Mouse (Mus musculus) cerebellum, postnatal 10 days (tissue): ENCODE measurements around the gene Jade3.
"Not testable (repeated sequence)": the region's sequence is repeated elsewhere in the genome, so short reads cannot be mapped to it uniquely, and the experiment has no call there.

Source experiments
- DNase-seq, 2 experiments: peaks; one replicate each; pipeline ENCODE4 v3.0.0; 2021; ENCODE audit warnings: mixed read lengths in 2 of 2

The Jade3 gene

DNA sequence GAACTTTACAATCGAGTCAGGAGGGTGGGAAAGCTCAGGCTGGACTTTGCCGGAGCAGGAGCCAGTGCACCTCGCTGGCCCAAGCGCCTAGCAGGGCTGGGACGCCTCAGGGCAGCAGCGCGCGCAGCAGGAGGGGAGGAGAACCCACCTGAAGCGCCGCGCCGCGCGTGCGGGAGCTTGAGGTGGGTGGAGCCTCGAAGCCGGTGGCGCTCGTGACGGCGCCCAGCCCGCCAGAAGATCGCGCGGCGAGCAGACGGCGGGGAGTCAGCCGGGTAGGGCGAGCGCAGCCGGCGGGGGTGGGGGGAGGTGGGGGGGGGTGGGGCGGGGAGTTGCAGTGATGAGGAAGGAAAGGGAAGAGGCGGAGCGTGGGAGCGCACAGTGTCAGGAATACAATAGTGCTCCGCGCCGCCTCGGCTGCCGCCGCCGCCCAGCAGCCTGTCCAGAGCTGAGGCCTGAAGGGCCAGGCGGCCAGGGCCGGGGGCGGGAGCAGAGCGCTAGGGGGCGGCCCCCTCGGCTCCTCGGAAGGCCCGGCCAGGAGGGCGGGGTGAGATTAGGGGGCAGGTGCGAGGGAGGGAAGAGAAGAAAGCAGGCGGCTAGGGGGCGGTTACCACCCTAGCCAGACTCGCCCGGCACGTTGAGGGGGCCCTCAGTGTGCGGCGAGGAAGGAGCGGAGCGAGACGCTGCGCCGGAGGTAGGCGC is at the start of gene Jade3:
Gene Jade3 (plus strand): TSS at position 549 of the 699 bp plus-strand sequence.
- peak; percentile 68 to 80 for DNase-seq

DNA sequence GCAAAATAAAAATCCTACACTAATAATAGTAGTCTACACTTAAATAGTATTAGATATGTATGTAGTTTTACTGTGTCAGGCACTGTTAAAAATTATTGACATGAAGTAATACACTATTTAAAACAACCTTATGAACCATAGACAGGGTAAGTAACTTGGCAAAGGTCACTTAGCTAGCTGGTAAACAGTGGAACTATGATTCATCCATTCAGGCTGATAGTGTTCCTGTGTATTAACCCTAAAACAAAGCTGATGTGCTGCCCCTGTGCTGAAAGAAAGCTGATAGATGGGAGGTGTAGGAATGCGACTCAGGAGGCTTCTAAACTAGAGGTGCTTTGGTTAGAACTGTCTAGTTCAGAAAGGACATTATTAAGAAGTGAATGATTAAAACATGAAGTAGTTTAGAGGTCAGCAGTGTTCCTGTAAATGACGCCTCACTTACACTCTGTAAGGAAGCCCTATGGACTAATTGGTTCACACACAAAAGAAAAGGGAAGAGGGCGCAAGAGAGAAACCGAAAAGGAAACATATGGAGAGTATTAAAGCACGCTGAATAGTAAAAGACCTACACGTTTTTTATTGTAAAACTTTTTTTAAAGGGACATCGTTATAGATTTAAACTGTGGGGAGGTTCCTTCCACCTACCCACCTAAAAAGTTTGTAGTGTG is 46.0 kb upstream of the Jade3 start:
- no peak for DNase-seq

DNA sequence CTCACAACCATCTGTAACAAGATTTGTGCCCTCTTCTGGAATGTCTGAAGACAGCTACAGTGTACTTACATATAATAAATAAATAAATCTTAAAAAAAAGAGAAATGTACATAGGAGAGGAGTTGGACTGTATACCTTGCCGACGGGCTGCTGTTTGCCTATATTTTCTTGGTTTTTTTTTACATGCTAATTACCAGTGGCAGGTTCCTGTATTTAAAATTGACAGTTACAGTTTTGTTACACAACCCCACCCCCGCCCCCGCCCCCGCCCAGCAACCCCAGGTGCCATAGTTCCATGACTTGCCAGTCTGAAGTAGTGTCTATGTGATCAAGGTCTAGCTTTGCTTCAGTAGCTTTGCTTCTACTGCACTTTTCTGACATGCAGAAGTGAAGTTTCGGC is 43.2 kb upstream of the Jade3 start:
- DNase-seq: no peak

DNA sequence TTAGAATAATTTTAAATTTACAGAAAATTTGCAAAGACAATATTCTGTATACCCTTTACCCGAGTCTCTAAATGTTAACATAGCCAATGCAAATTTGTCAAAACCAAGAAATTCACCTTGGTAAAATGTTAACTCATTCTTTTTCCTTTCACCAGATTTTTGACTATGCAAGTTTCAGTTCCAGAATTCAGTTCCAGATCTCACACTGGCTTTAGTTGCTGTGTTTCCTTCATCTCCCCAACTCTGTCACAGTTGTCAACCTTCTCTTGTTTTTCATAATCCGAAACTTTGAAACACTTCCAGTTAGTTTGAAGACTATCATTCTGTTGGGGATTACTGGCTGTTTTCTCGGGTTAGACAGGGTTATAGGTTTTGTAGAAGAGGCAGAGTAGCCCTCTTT is 38.5 kb upstream of the Jade3 start:
- no peak for DNase-seq

DNA sequence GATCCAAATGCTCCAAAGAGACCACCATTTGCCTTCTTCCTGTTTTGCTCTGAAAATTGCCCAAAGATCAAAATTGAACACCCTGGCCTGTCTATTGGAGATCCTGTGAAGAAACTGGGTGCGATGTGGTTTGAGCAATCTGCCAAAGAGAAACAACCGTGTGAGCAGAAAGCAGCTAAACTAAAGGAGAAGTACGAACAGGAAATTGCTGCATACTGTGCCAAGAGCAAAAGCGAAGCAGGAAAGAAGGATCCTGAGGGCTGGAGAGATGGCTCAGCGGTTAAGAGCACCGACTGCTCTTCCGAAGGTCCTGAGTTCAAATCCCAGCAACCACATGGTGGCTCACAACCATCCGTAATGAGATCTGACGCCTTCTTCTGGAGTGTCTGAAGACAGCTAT is 33.5 kb upstream of the Jade3 start:
- DNase-seq: not testable (repeated sequence)

DNA sequence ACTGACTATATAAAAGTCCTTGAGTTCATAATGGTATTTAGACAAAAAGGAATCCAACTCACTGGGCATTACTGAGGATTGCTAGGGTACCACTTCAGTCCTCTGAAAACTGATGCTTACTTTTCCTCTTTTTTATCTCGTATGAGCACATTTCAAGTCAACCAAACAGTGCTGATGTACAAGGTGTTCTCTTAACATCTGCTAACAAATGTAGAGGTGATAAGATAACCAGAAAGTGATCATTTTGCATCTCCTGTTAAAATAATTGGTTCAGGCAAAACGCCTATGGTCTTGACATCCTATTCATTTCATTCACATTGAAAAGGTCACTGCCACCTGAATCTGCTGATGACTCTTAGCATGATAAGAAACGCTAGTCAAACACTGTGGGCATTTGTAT is 32.5 kb upstream of the Jade3 start:
- DNase-seq: no peak

DNA sequence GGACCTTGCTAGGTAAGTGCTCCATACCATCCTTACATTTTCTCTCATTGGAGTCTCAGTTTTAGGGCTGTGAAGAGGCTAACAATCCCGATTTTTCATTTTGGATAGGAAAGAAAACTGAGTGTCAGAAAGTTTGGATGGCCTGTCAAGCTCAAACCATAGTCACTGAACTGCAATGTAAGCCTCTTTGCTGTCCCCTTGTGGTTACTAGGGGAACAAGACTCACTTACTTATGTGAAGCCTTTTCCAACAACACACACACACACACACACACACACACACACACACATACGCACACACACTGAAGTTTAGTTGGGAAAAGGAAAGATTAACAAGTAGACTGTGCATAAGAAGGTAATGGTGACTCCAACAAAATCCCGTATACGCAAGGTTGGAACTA is 21.4 kb upstream of the Jade3 start:
- DNase-seq: peak; percentile 7 to 20

DNA sequence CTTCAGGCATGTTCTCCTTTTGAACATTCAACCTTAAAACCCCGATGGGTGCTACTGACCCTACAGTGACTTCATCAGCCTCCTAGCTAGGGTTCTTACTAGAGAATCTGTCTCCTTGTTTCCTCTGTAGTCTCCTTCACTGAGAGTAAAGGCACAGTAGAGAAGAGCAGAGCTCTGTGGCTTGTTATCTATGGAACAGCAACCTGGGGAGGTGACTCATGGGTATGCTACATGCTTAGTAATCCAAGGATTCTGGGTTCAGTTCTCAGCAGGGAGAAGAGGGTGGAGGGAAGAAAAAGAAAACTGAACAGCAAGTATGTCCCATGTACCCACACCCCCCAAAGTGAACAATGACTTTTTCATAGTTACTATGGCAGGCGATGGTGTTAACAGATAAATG is 18.6 kb upstream of the Jade3 start:
- no peak for DNase-seq

DNA sequence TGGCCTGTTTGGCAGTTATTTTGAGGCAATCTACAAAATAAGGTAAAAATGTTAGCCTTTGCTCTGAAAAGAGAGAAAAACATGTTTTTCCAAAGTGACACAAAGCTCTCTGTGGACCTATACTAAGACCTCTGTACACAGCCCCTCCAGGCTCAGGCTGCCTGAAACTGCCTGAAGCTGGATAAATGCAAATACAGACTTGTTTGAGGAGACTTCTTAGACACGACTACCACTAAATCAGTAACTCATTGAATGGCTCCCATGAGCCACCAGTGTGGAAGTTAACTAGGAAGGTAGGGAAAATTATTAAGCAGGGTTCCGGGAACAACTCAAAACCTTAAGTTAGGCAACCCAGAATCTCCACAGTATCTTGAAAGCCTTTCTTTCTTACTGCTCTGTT is 17.8 kb upstream of the Jade3 start:
- DNase-seq: no peak

DNA sequence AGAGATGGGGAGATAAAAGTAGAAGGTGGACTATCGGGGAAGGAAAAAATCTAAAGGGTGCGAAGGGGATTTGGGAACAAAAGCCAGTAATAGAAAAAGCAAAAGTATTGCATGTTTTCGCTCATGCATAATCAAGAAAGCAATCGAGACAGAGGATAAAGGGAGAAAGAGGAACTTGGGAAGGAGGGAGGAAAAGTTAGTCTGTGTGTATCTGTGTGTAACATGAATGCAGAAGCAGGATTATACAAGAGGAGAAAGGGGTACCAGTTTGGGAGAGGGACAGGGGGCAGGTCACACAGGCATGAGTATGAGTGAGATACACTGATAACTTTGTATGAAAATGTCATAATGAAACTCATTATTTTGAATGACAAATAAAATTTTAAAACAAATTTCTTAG is 14.1 kb upstream of the Jade3 start:
- DNase-seq: no peak

DNA sequence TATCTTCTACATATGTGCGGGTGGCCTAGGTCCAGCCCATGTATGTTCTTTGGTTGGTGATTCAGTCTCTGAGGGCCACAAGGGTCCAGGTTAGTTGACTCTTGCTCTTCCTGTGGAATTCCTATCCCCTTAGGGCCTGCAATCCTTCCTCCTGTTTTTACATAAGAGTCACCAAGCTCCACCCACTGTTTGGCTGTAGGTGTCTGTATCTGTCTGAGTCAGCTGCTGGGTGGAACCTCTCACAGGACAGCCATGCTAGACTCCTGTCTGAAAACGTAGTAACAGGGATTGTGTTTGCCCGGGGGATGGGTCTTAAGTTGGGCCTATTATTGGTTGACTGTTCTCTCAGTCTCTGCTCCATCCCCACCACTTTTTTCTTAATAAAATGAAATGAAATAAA is 13.3 kb upstream of the Jade3 start:
- DNase-seq: no peak

DNA sequence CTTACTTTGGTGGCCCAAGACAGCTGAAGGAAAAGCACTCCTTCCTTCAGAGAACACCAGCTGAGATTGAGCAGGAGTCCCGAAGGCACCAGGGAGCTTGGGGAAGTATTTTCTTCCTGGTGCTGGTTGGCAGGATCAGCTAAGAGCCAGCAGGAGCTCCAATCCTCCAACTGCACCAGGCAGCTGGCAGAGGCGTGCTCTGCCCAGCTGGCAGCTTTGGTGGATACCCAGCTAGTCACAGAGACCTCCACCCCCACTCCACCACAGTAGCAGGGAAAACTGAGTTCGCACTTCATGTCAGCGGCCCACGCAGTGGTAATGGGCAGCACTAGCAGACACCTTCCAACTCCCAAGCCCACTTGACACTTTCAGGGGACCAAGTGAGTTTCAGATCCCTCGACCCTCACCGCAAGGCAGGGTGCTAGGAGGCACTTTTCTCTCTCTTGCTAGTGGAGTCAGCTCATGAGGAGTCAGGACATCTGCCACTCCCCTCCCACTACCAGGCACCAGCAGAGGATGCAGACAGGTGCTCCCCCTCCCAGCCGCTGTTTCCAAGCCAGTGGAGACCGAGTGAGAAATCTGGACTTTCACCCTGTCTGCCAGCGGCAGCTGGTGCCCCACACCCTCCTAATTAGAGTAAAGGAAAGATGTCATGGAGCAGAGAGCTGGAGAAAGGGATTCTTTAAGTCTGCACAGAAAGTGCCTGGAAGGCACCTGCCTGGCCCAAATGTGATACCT is 10.4 kb upstream of the Jade3 start:
- DNase-seq: peak; percentile 56 to 75

DNA sequence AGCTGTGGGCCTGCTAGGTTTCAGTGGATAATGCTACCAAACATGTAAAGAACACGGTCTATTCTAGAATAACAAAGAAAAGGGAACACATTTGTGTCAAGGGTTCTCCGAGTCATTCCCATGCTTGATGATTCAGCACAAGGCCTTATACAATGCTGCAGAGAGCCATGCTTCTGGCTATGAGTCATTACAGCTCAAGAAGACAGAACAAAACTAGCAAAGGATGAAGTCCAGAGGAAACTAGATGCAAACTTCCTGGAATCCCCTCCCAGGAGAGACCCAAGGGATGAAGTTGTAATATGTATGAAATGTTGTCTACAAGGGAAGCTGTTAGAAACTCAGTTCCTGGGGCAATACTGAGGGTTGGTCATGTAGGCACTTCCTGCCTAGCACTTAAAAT is 7.0 kb upstream of the Jade3 start:
- DNase-seq: no peak

DNA sequence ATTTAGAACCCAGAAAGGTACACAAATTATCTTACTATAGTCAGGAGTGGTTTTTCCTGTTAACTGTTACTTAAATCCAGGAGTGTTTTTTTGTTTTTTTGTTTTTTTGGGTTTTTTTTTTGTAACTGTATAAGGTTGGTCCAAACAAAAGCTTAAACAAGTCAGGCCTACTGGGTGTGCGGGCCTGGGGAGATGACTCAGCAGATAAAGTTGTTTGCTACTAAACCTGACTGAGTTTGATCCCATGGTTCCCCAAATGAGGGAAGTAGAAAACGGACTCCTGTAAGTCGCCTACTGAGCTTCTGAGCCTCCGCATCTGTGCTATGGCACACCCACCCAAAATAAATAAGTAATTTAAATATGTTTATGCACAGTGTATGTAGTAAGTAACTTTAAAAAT is 6.0 kb upstream of the Jade3 start:
- no peak for DNase-seq

DNA sequence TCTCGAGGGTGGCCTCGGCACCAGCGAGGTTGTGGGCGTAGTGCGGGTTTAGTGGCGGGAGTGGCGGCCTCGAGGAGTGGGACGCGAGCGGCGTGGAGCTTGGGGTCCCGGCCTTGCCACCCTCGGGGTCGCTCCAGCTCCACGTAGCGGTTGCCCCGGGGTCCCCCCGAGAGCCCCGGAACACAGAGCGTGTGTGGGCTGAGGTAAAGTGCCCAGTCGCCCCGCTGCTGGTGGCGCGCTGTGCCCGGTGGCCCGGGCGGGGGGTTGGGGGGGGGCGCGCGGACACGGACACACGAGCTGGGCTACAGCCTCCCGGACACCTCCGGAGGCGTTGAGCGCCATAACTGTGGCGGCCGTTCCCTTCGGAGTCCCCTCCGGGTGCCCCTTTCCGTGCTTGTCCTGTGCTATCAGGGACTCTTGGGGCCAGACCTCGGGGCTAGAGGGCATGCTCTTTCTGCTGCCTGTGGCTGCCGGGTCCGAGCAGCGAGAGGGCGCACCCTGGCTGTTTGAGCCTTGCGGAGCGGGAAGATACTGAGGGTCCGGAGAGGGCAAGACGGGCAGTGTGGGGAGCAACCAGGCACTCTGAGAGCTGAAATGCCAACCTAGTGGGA is 456 bp downstream of the Jade3 start:
- DNase-seq: peak; percentile 45

DNA sequence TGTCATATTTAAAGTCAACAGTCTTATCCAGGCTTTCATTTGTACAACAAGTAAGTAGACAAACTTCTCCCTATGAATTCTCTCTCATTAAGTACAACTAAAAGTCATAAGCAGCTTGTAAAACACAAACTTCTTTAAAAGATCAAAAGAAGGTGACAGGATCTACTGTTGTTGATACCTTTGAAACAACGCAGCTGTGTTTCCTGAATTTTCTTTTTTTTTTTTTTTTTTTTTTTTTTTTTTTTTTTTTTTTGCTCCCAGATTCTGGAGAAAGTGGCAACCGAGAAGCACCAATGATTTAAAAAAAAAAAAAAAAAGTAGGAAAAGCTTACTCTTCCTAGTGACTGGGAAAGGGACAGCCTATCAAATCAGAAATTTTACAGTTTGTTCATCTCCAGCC is 57.7 kb downstream of the Jade3 start:
- no peak for DNase-seq

DNA sequence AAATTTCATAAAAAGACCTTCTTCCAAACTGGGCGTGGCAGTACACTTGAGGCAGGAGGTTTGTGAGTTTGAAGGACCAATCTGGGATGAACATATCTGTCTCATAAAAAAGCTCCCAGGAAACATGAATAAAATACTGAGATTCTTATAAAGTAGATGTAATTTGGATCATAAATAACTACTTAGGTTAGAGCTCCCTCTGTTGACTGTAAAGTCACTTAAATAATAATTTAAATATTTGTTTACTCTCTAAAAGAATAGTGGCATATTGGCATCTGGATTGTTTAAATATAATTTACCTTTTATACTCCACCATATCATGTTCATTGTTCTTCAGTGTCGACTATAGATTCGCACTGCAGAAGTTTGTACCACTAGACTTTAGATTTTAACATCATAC is 72.2 kb downstream of the Jade3 start:
- peak in 1 of 2 experiments; percentile 1 for DNase-seq

DNA sequence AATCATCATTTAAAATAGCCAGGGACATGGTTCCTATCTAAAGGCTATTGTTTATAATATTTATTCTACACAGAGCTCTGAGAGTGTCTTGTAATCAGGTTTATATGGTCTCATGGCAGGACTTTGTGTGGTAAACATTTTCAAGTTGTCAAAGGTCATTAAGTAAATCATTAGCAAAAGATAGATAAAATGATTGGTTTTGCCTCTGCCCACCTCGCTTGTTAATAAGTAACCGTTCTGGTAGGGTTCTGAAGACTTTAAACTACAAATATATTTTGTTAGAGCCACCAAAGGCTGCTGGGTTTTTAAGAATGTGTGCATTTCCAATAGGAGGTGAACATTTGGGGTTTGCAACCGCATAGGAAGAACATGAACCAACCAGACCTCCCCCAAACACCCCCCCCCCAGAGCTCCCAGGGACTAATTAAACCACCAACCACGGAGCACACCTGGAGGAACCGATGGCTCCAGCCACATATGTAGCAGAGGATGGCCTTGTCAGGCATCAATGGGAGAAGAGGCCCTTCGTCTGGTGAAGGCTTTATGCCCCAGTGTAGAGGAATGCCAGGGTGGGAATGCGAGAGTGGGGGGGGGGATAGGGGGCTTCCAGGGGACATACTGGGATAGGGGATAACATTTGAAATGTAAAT is 94.9 kb downstream of the Jade3 start:
- no peak for DNase-seq

DNA sequence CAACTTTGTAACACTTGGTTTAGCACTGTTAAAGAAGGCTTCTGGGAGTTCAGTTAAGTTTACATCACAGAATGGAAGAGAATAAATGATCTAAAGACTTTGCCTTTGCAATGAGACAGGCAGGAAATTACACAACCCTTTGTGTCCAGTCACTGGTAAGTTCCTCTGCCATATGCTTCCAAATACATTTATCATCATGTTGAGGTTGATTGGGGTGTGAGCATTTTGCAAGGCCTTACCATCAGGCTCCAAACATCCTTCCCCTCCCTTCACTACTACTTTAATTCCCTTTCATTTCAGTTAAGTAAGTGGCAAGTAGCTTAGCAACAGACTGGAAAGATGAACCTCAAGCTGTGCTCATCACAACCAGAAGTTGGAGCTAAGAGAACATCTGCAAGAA is 96.1 kb downstream of the Jade3 start:
- DNase-seq: no peak

DNA sequence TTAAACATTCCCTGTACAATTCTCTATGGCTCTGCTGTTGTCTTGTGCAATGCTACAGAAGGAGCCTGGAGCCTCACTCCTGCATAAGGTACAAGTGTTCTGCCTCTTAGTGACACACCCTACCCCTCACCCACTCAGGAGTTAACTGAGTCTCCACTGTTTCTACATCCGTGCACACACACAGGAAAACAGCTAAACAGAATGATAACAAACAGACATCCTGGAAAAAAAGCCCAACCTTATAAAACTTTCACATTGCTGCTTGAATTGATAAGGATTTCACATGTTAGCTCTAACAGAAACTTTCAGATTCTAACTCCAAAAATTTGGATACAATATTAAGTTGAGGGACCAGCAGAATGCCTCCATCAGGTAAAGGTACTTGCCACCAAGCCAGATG is 107.1 kb downstream of the Jade3 start:
- no peak for DNase-seq

DNA sequence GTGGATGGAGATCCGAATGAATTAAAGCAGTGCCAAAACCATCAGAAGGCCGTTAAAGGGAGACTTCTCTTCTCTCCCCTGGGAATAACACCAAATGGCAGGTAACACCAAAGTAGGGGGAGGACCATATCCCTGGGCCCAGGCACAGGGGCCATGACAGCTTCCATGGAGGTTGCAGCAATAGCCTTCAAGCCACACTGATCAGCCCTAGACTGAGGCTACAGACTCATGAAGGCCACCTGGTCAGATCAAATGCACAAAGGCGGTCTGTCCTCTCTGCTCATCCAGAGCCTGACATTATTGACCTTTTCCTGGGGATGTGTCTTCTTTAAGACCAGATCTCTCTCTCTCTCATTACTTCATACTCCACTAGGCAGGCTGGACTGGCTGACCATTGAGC is 118.4 kb downstream of the Jade3 start:
- DNase-seq: no peak

DNA sequence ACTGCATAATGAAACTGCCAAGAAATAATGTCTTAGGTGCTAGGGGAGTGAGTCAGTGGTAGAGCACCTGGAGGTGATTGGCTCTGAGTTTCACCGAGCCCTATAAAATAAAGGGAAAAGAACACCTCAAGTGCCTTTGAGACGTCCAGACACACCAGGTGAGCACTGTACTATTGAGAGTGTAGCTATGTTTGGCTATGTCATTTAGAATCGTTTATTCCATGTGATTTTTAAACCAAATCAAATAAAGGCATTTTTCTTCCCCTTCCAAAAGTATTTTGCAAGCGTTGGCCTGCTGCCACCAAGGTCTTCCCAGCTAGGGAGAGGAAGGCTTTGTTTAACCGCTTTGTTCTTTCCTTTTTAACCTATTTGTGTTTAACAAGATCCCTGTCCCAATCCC is 122.1 kb downstream of the Jade3 start:
- DNase-seq: peak; percentile 7 to 10
